Mouse (Mus musculus): ENCODE measurements around the gene Slc17a3. TPM values are rescaled to one million over a fixed set of nuclear protein-coding genes. Genes with fewer than 3 reads are reported as not detected.

Gene Slc17a3
- polyA plus RNA-seq, 1 experiment from 2014 or later: not detected

GRCm38 (mm10) chr13:23845851-23846250 is 6.6 kb downstream of the Slc17a3 start:
- no peak for ATAC-seq (ENCODE audit: low FRiP score, low read depth)
- WGBS: 81% methylated on average over 4 of the region's 4 CpGs
- H3K36me3 ChIP-seq: no peaks in the 10 kb centered on the region
- H3K4me1 ChIP-seq: no peaks in the 10 kb centered on the region
- H3K4me3 ChIP-seq: no peak overlapping the region
- no peak overlapping the region for H3K27ac ChIP-seq (replicated peaks)
- no peaks in the 10 kb centered on the region for H3K27me3 ChIP-seq
- H3K9ac ChIP-seq (replicated peaks): no peak overlapping the region
- H3K4me2 ChIP-seq (replicated peaks): no peak overlapping the region
- no peaks in the 10 kb centered on the region for H3K9me3 ChIP-seq

GRCm38 (mm10) chr13:23849299-23849698 is 10.1 kb downstream of the Slc17a3 start:
- Histone ChIP-seq H3K4me1 (no peaks in the 10 kb centered on the region), H3K27ac (replicated peaks) (no peak overlapping the region), H3K9ac (replicated peaks) (no peak overlapping the region), H3K9me3 (no peaks in the 10 kb centered on the region), H3K27me3 (no peaks in the 10 kb centered on the region), H3K4me3 (no peak overlapping the region), H3K4me2 (replicated peaks) (no peak overlapping the region), H3K36me3 (no peaks in the 10 kb centered on the region)
- no peak for ATAC-seq (ENCODE audit: low FRiP score, low read depth)
- 90% methylated on average over 2 of the region's 2 CpGs for WGBS

GRCm38 (mm10) chr13:23856401-23856800 is 17.2 kb downstream of the Slc17a3 start:
- Histone ChIP-seq H3K4me1 (no peaks in the 10 kb centered on the region), H3K4me2 (replicated peaks) (no peak overlapping the region), H3K27me3 (no peaks in the 10 kb centered on the region), H3K27ac (replicated peaks) (no peak overlapping the region), H3K4me3 (no peak overlapping the region), H3K9me3 (no peaks in the 10 kb centered on the region), H3K9ac (replicated peaks) (no peak overlapping the region), H3K36me3 (no peaks in the 10 kb centered on the region)
- WGBS: 79% methylated on average over 3 of the region's 3 CpGs
- ATAC-seq (ENCODE audit: low FRiP score, low read depth): no peak

GRCm38 (mm10) chr13:23861815-23862214 is 22.6 kb downstream of the Slc17a3 start:
- no peak overlapping the region for H3K9ac ChIP-seq (replicated peaks)
- no peak for ATAC-seq (ENCODE audit: low FRiP score, low read depth)
- no peaks in the 10 kb centered on the region for H3K27me3 ChIP-seq
- H3K4me3 ChIP-seq: no peak overlapping the region
- H3K27ac ChIP-seq (replicated peaks): no peak overlapping the region
- no peaks in the 10 kb centered on the region for H3K4me1 ChIP-seq
- H3K9me3 ChIP-seq: no peaks in the 10 kb centered on the region
- no peaks in the 10 kb centered on the region for H3K36me3 ChIP-seq
- H3K4me2 ChIP-seq (replicated peaks): no peak overlapping the region

GRCm38 (mm10) chr13:23864711-23865110 is 25.5 kb downstream of the Slc17a3 start:
- Histone ChIP-seq H3K4me1 (no peaks in the 10 kb centered on the region), H3K4me3 (no peak overlapping the region), H3K9me3 (no peaks in the 10 kb centered on the region), H3K27me3 (no peaks in the 10 kb centered on the region), H3K4me2 (replicated peaks) (no peak overlapping the region), H3K27ac (replicated peaks) (no peak overlapping the region), H3K36me3 (no peaks in the 10 kb centered on the region), H3K9ac (replicated peaks) (no peak overlapping the region)
- ATAC-seq (ENCODE audit: low FRiP score, low read depth): no peak
- 91% methylated on average over 9 of the region's 9 CpGs for WGBS

GRCm38 (mm10) chr13:23866086-23866710 is 27.0 kb downstream of the Slc17a3 start:
- Histone ChIP-seq H3K27ac (replicated peaks) (no peak overlapping the region), H3K4me2 (replicated peaks) (no peak overlapping the region), H3K4me3 (no peak overlapping the region), H3K9me3 (no peaks in the 10 kb centered on the region), H3K9ac (replicated peaks) (no peak overlapping the region), H3K27me3 (no peaks in the 10 kb centered on the region), H3K36me3 (no peaks in the 10 kb centered on the region), H3K4me1 (no peaks in the 10 kb centered on the region)
- 83% methylated on average over 9 of the region's 9 CpGs for WGBS
- no peak for ATAC-seq (ENCODE audit: low FRiP score, low read depth)

DNA sequence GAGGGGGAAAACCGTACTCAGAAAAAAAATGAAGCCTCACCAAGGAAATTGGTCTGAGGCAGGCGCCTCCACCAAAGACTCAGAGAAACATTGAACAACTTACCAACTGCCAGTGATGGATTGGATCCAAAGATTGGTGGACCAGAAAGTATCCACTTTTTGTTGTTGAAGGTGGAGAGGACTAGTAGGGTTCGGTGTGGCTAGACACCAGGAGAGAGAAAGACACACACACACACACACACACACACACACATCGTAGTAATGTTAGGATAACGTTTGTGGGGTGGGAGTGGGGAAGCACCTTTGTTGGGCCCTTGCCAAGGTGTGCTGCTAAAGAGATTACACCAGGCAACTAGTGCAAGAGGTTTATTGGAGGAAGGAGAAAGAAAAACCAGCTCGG is 27.8 kb downstream of the Slc17a3 start:
- H3K9ac ChIP-seq (replicated peaks): no peak overlapping the region
- no peak overlapping the region for H3K4me2 ChIP-seq (replicated peaks)
- no peak overlapping the region for H3K4me3 ChIP-seq
- no peak for ATAC-seq (ENCODE audit: low FRiP score, low read depth)
- H3K36me3 ChIP-seq: no peaks in the 10 kb centered on the region
- H3K9me3 ChIP-seq: no peaks in the 10 kb centered on the region
- no peaks in the 10 kb centered on the region for H3K27me3 ChIP-seq
- no peak overlapping the region for H3K27ac ChIP-seq (replicated peaks)
- 92% methylated on average over 6 of the region's 6 CpGs for WGBS
- no peaks in the 10 kb centered on the region for H3K4me1 ChIP-seq

DNA sequence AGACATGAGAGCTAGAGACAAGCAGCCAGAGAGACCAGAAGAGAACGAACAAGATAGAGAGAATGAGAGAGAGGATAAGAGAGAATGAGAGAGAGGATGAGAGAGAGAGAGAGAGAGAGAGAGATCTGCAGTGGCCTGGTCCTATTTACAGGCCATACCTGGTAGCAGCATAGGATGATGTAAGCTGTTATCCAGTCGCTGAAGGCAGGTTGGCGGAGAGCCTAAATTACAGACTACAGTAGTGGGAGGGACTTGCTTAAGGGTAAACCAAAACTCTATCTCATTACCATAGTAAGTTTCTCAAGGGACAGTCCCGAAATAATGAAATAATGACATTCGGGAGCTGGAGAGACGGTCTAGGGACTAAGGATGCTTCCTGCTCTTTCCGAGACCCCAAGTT is 28.2 kb downstream of the Slc17a3 start, which contains the start of gene Slc17a1:
Gene Slc17a1 (plus strand): TSS at position 346 of the 400 bp plus-strand sequence.
- 90% methylated on average over 7 of the region's 7 CpGs for WGBS
- Histone ChIP-seq H3K4me3 (no peak within 1 kb of the TSS), H3K27me3 (no peaks in the 10 kb centered on the region), H3K9ac (replicated peaks) (no peak within 1 kb of the TSS), H3K4me2 (replicated peaks) (no peak within 1 kb of the TSS), H3K9me3 (no peaks in the 10 kb centered on the region), H3K27ac (replicated peaks) (no peak within 1 kb of the TSS), H3K4me1 (no peaks in the 10 kb centered on the region), H3K36me3 (no peaks in the 10 kb centered on the region)
- no peak for ATAC-seq (ENCODE audit: low FRiP score, low read depth)

GRCm38 (mm10) chr13:23868790-23869533 is 29.7 kb downstream of the Slc17a3 start:
- H3K9ac ChIP-seq (replicated peaks): no peak overlapping the region
- no peaks in the 10 kb centered on the region for H3K27me3 ChIP-seq
- H3K4me2 ChIP-seq (replicated peaks): no peak overlapping the region
- H3K36me3 ChIP-seq: no peaks in the 10 kb centered on the region
- no peaks in the 10 kb centered on the region for H3K9me3 ChIP-seq
- H3K4me3 ChIP-seq: no peak overlapping the region
- no peaks in the 10 kb centered on the region for H3K4me1 ChIP-seq
- H3K27ac ChIP-seq (replicated peaks): no peak overlapping the region
- ATAC-seq (ENCODE audit: low FRiP score, low read depth): no peak
- WGBS: 87% methylated on average over 8 of the region's 8 CpGs

DNA sequence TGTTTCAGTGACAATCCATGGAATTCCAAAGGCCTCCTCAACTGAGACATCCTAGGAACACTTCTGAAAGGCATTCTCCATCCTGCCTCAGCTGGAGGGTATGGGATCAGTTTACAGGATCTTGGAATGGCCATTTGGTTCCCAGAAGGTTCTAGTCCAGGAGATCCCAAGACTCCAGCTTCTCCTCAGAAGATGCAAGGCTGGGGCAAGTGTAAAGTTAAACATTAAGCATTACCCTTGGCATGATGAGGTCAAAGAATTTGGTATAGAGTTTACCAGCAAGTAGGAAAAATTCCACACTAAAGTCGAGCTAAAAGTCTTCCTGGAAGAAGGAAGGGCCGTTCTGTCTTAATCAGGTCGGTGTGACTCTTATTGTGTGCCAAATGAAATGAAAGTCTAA is 30.8 kb downstream of the Slc17a3 start:
- no peak for ATAC-seq (ENCODE audit: low FRiP score, low read depth)
- H3K4me2 ChIP-seq (replicated peaks): no peak overlapping the region
- no peak overlapping the region for H3K27ac ChIP-seq (replicated peaks)
- no peak overlapping the region for H3K4me3 ChIP-seq
- no peak overlapping the region for H3K9ac ChIP-seq (replicated peaks)
- H3K27me3 ChIP-seq: no peaks in the 10 kb centered on the region
- no peaks in the 10 kb centered on the region for H3K36me3 ChIP-seq
- no peaks in the 10 kb centered on the region for H3K9me3 ChIP-seq
- 84% methylated on average over 3 of the region's 3 CpGs for WGBS
- H3K4me1 ChIP-seq: no peaks in the 10 kb centered on the region

- Histone ChIP-seq H3K9me3 (no peaks in the 10 kb centered on the region), H3K4me2 (replicated peaks) (no peak overlapping the region), H3K27ac (replicated peaks) (no peak overlapping the region), H3K9ac (replicated peaks) (no peak overlapping the region), H3K4me3 (no peak overlapping the region), H3K36me3 (no peaks in the 10 kb centered on the region), H3K4me1 (no peaks in the 10 kb centered on the region), H3K27me3 (no peaks in the 10 kb centered on the region)
- 88% methylated on average over 5 of the region's 5 CpGs for WGBS
- ATAC-seq (ENCODE audit: low FRiP score, low read depth): no peak
These were observed 33.9 kb downstream of the Slc17a3 start for GRCm38 (mm10) chr13:23873141-23873540.

GRCm38 (mm10) chr13:23879106-23879505 is 39.9 kb downstream of the Slc17a3 start:
- H3K36me3 ChIP-seq: no peaks in the 10 kb centered on the region
- H3K27me3 ChIP-seq: no peaks in the 10 kb centered on the region
- H3K4me2 ChIP-seq (replicated peaks): no peak overlapping the region
- H3K27ac ChIP-seq (replicated peaks): no peak overlapping the region
- WGBS: 78% methylated on average over 3 of the region's 3 CpGs
- no peak overlapping the region for H3K4me3 ChIP-seq
- H3K9ac ChIP-seq (replicated peaks): no peak overlapping the region
- no peak for ATAC-seq (ENCODE audit: low FRiP score, low read depth)
- H3K9me3 ChIP-seq: no peaks in the 10 kb centered on the region
- H3K4me1 ChIP-seq: no peaks in the 10 kb centered on the region

All from midbrain, embryonic 12.5 days (tissue).